Mouse (Mus musculus) Muller cell, postnatal 12 days (primary cell): Measurements from ENCODE around the gene Apc2.
A peak's percentile ranks its signal among the peaks of the same experiment; 100 is the strongest.

Experiments used
- DNase-seq: peaks from one replicate; pipeline ENCODE4 v3.0.0-alpha.2; 2015; ENCODE audit errors: inconsistent ontology term

Apc2 gene

GRCm38 (mm10) chr10:80321014-80321669 lies 25.4 kb downstream of the Apc2 start:
- no peak for DNase-seq

GRCm38 (mm10) chr10:80321670-80322581 lies 26.1 kb downstream of the Apc2 start:
- DNase-seq = no peak

GRCm38 (mm10) chr10:80322811-80323211 lies 27.0 kb downstream of the Apc2 start:
- DNase-seq = peak; percentile 39

- peak; percentile 75 for DNase-seq
Observed at GRCm38 (mm10) chr10:80323261-80324119, 27.7 kb downstream of the Apc2 start.

GRCm38 (mm10) chr10:80324120-80325037 lies 28.6 kb downstream of the Apc2 start:
- DNase-seq = no peak

GRCm38 (mm10) chr10:80325045-80325444 lies 29.3 kb downstream of the Apc2 start:
- DNase-seq = no peak

- DNase-seq = peak; percentile 100
Observed at GRCm38 (mm10) chr10:80329273-80330081, 33.7 kb downstream of the Apc2 start, which contains the start of the genes Pcsk4 and Reep6. Gene Pcsk4 (minus strand): TSS chr10:80329498. Gene Reep6 (plus strand): TSS chr10:80329953.

GRCm38 (mm10) chr10:80330084-80330483 lies 34.3 kb downstream of the Apc2 start:
- DNase-seq = no peak

GRCm38 (mm10) chr10:80330888-80331287 lies 35.1 kb downstream of the Apc2 start:
- no peak for DNase-seq

- DNase-seq = no peak
Observed at GRCm38 (mm10) chr10:80331636-80332524, 36.1 kb downstream of the Apc2 start.

GRCm38 (mm10) chr10:80332525-80332989 lies 36.8 kb downstream of the Apc2 start:
- DNase-seq = peak; percentile 70

- no peak for DNase-seq
Observed at GRCm38 (mm10) chr10:80336263-80336662, 40.5 kb downstream of the Apc2 start.

GRCm38 (mm10) chr10:80339941-80340750 lies 44.4 kb downstream of the Apc2 start:
- peak; percentile 81 for DNase-seq

GRCm38 (mm10) chr10:80341026-80341425 lies 45.2 kb downstream of the Apc2 start:
- no peak for DNase-seq

- DNase-seq = no peak
Observed at GRCm38 (mm10) chr10:80341491-80342304, 45.9 kb downstream of the Apc2 start.

- no peak for DNase-seq
Observed at GRCm38 (mm10) chr10:80342305-80342748, 46.5 kb downstream of the Apc2 start.
